Comparison of ENCODE assay signal across 10 mouse cellular contexts in the genomic region with DNA sequence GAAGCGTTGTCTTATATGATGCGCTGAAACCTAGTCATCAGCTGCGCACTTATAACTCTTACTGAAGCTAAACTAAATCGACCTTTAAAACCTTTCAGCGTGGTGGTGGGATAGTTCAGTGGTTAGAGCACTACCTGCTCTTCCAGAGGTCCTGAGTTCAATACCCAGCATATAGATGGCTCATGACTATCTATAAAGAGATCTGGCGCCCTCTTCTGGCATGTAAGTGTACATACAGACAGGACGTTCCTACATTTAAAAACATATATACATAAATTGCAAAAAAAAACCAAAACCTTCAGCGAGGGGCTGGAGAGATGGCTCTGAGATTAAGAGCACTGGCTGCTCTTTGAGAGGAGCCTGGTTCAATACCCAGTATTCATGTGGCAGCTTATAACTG. TPM values are rescaled to one million over a fixed set of nuclear protein-coding genes. Genes with fewer than 3 reads are reported as not detected.
DNase-seq lines count a peak whose midpoint lies in the region; ATAC-seq and TF ChIP-seq lines count a peak whose summit lies in the region.
"Had no signal": no experiment of that assay in that cellular context is flagged by ENCODE, and none has a peak within 500 bp of the region (broad histone marks: within the 10 kb centered on the region; RNA-seq: fewer than 3 reads in every experiment).

No protein-coding gene starts in this region.

- no peaks in the 10 kb centered on the region; a peak in 1 of 4 replicates for H3K4me1 ChIP-seq in ES-E14 (ENCODE audit: control insufficient read depth in 2 of 2, insufficient read depth in 2 of 2, low read length in 2 of 2, poor library complexity in 1 of 2)
- H3K4me1 ChIP-seq in stomach, postnatal 0 days (replicated peaks; ENCODE audit: control insufficient read depth, insufficient read depth) = no peaks in the 10 kb centered on the region
- H3K4me1 ChIP-seq in hindbrain, embryonic 13.5 days (replicated peaks) = no peaks in the 10 kb centered on the region
- H3K4me1 ChIP-seq: lung, embryonic 15.5 days had no signal

- peak; percentile 64 for DNase-seq in adrenal gland, postnatal 14 days
- no peak for DNase-seq in adrenal gland, adult 2 months
- DNase-seq in left cerebral cortex, postnatal 10 days (ENCODE audit: extremely low spot score in 1 of 2, low spot score in 2 of 2) = peak; percentile 34 to 36
- DNase-seq in left cerebral cortex, adult 8-10 months (ENCODE audit: low spot score in 2 of 2) = no peak
- DNase-seq in ES-E14 (ENCODE audit: low read depth, low spot score) = peak; percentile 43
- DNase-seq in stomach, postnatal 0 days (ENCODE audit: low spot score) = no peak

- no peak overlapping the region for H3K4me3 ChIP-seq in ES-E14 (ENCODE audit: insufficient read depth in 1 of 2, low read depth in 1 of 2, low read length in 2 of 2, poor library complexity in 1 of 2, severe bottlenecking in 1 of 2)
- H3K4me3 ChIP-seq in stomach, postnatal 0 days (ENCODE audit: low read depth, low read length) = no peak overlapping the region
- H3K4me3 ChIP-seq in hindbrain, embryonic 13.5 days = no peak overlapping the region
- H3K4me3 ChIP-seq: lung, embryonic 15.5 days had no signal

- H3K9me3 ChIP-seq in ES-E14 (ENCODE audit: control insufficient read depth, insufficient read depth, low read depth, low read length) = no peaks in the 10 kb centered on the region
- H3K9me3 ChIP-seq in stomach, postnatal 0 days (ENCODE audit: control insufficient read depth, low read length) = no peaks in the 10 kb centered on the region
- no peaks in the 10 kb centered on the region for H3K9me3 ChIP-seq in hindbrain, embryonic 13.5 days
- H3K9me3 ChIP-seq: lung, embryonic 15.5 days had no signal

- TF ChIP-seq CTCF in stomach, postnatal 0 days (IDR thresholded peaks at IDR 0.05; ENCODE audit: low read depth) = peak; percentile 74

- ATAC-seq in common myeloid progenitor, adult 5-6 weeks (replicated peaks; ENCODE audit: low read depth, poor library complexity, severe bottlenecking) = peak; percentile 74
- no peak for ATAC-seq in stomach, postnatal 0 days (ENCODE audit: low FRiP score, low TSS enrichment)
- ATAC-seq in hindbrain, embryonic 13.5 days (ENCODE audit: low FRiP score) = no peak

- H3K27me3 ChIP-seq in stomach, postnatal 0 days (ENCODE audit: control insufficient read depth, insufficient read depth, low read length) = no peaks in the 10 kb centered on the region
- no peaks in the 10 kb centered on the region for H3K27me3 ChIP-seq in hindbrain, embryonic 13.5 days
- H3K27me3 ChIP-seq: lung, embryonic 15.5 days had no signal

- WGBS in stomach, postnatal 0 days = 65% methylated on average over 8 of the region's 8 CpGs
- WGBS in hindbrain, embryonic 13.5 days = 72% methylated on average over 8 of the region's 8 CpGs

- H3K36me3 ChIP-seq in ES-E14 (ENCODE audit: control insufficient read depth, insufficient read depth, low read length, poor library complexity, severe bottlenecking) = peaks cover 5% of the 10 kb centered on the region; the same call in 1 of the 2 replicates
- H3K36me3 ChIP-seq in stomach, postnatal 0 days (ENCODE audit: control insufficient read depth, insufficient read depth, low read length) = peaks cover 2% of the 10 kb centered on the region; the same call in 1 of the 2 replicates
- peaks cover 47% of the 10 kb centered on the region for H3K36me3 ChIP-seq in hindbrain, embryonic 13.5 days
- H3K36me3 ChIP-seq: lung, embryonic 15.5 days had no signal

- TF ChIP-seq EP300 in stomach, postnatal 0 days (optimal IDR thresholded peaks at IDR 0.05) = no peak

- in situ Hi-C loops in ES-E14 (cut with MboI; ENCODE audit: low sequenced_read_pairs in 2 of 2, unreplicated experiment in 2 of 2) = loop anchor here in 1 of 2 experiments (5.0 kb wide), 1 partner anchor 77 kb away; no protein-coding TSS in a partner anchor

- no peak overlapping the region for H3K27ac ChIP-seq in ES-E14 (ENCODE audit: insufficient read depth, low read depth, low read length, poor library complexity, severe bottlenecking)
- H3K27ac ChIP-seq in stomach, postnatal 0 days (replicated peaks) = no peak overlapping the region
- H3K27ac ChIP-seq in hindbrain, embryonic 13.5 days = no peak overlapping the region
- H3K27ac ChIP-seq: lung, embryonic 15.5 days had no signal

- H3K4me2 ChIP-seq in stomach, postnatal 0 days (replicated peaks; ENCODE audit: low read depth) = no peak overlapping the region
- H3K4me2 ChIP-seq in hindbrain, embryonic 13.5 days = no peak overlapping the region
- H3K4me2 ChIP-seq: lung, embryonic 15.5 days had no signal

- intact Hi-C loops in left cerebral cortex, postnatal 10 days (cut with DNase I) = loop anchor here (5.0 kb wide), 2 partner anchors 37 to 77 kb away; no protein-coding TSS in a partner anchor

- no peak overlapping the region for H3K9ac ChIP-seq in ES-E14 (ENCODE audit: insufficient read depth, low read depth, low read length, poor library complexity, severe bottlenecking)
- no peak overlapping the region for H3K9ac ChIP-seq in stomach, postnatal 0 days (ENCODE audit: low read length)
- H3K9ac ChIP-seq in hindbrain, embryonic 13.5 days = no peak overlapping the region
- H3K9ac ChIP-seq: lung, embryonic 15.5 days had no signal

TF ChIP-seq in ES-E14, 5 proteins besides CTCF, POLR2A, EP300 and RAD21:
- TF ChIP-seq MAFK (IDR thresholded peaks at IDR 0.05; ENCODE audit: insufficient read depth, low read depth, low read length) (no peak), ZC3H11A (IDR thresholded peaks at IDR 0.05; ENCODE audit: borderline replicate concordance, low read depth, low read length) (no peak), ZNF384 (IDR thresholded peaks at IDR 0.05; ENCODE audit: low read depth, low read length) (no peak), CHD2 (IDR thresholded peaks at IDR 0.05; ENCODE audit: low read depth, low read length) (no peak), HCFC1 (IDR thresholded peaks at IDR 0.05; ENCODE audit: borderline replicate concordance, insufficient read depth, low read length) (no peak)
TF ChIP-seq in ES-E14: peak in this region for 0.

RNA-seq across cellular contexts. Expression of gene Rpp14, which starts 35.8 kb away (rescaled TPM):
- 35.8 and 37.1 TPM in 2 replicates for total RNA-seq in adrenal gland, postnatal 14 days (2021)
- 10 to 100 TPM; 38.8 to 39.0 TPM for total RNA-seq in adrenal gland, adult 2 months (2021)
- polyA plus RNA-seq in adrenal gland, adult 2 months (2012; rRNA removed) = 4.3 and 6.4 TPM in 2 replicates
- 10 to 100 TPM; 22.2 to 28.3 TPM for total RNA-seq in left cerebral cortex, postnatal 10 days (2021)
- total RNA-seq in left cerebral cortex, adult 8-10 months (2022) = 10 to 100 TPM; 25.1 to 31.7 (median 29.3) TPM
- 17.3 and 28.3 TPM in 2 replicates for total RNA-seq in ES-E14 (2012; rRNA removed)
- 65.8 and 88.9 TPM in 2 replicates for total RNA-seq in common myeloid progenitor, adult 5-6 weeks (2017)
- 32.6 and 35.0 TPM in 2 replicates for polyA plus RNA-seq in stomach, postnatal 0 days (2015; fragmentation: Nextera tagmentation; extraction: Ambion mirVana)
- 47.4 and 48.0 TPM in 2 replicates for polyA plus RNA-seq in hindbrain, embryonic 13.5 days (2015; fragmentation: Nextera tagmentation; extraction: Ambion mirVana)

RNA-seq across cellular contexts. Expression of gene Abhd6, which starts 41.6 kb away (rescaled TPM):
- 41.8 and 45.9 TPM in 2 replicates for total RNA-seq in adrenal gland, postnatal 14 days (2021)
- total RNA-seq in adrenal gland, adult 2 months (2021) = 100 to 1,000 TPM in 1 of 2 experiments, 10 to 100 TPM in 1; 78.0 to 123 TPM
- polyA plus RNA-seq in adrenal gland, adult 2 months (2012; rRNA removed) = 60.1 and 103 TPM in 2 replicates
- 10 to 100 TPM; 51.8 to 52.3 TPM for total RNA-seq in left cerebral cortex, postnatal 10 days (2021)
- 10 to 100 TPM; 55.1 to 60.3 (median 55.6) TPM for total RNA-seq in left cerebral cortex, adult 8-10 months (2022)
- total RNA-seq in ES-E14 (2012; rRNA removed) = 11.7 and 15.4 TPM in 2 replicates
- 1.4 and 1.8 TPM in 2 replicates for total RNA-seq in common myeloid progenitor, adult 5-6 weeks (2017)
- polyA plus RNA-seq in stomach, postnatal 0 days (2015; fragmentation: Nextera tagmentation; extraction: Ambion mirVana) = 90.2 and 91.7 TPM in 2 replicates
- polyA plus RNA-seq in hindbrain, embryonic 13.5 days (2015; fragmentation: Nextera tagmentation; extraction: Ambion mirVana) = 31.7 and 31.9 TPM in 2 replicates

RNA-seq across cellular contexts. Expression of gene Dnase1l3, which starts 50.0 kb away (rescaled TPM):
- 2.6 and 3.9 TPM in 2 replicates for total RNA-seq in adrenal gland, postnatal 14 days (2021)
- 1 to 10 TPM in 1 of 2 experiments, under 1 TPM in 1; 0.24 to 1.5 TPM for total RNA-seq in adrenal gland, adult 2 months (2021)
- polyA plus RNA-seq in adrenal gland, adult 2 months (2012; rRNA removed) = 0.32 and 0.63 TPM in 2 replicates
- not detected for total RNA-seq in left cerebral cortex, postnatal 10 days (2021)
- under 1 TPM in 1 of 4 experiments, not detected in 3; 0.07 TPM for total RNA-seq in left cerebral cortex, adult 8-10 months (2022)
- total RNA-seq in ES-E14 (2012; rRNA removed) = 0.09 TPM in 1 of 2 replicates, not detected in the other
- total RNA-seq in common myeloid progenitor, adult 5-6 weeks (2017) = not detected in 2 replicates
- polyA plus RNA-seq in stomach, postnatal 0 days (2015; fragmentation: Nextera tagmentation; extraction: Ambion mirVana) = 3.7 and 3.8 TPM in 2 replicates
- 0.04 and 0.10 TPM in 2 replicates for polyA plus RNA-seq in hindbrain, embryonic 13.5 days (2015; fragmentation: Nextera tagmentation; extraction: Ambion mirVana)
- polyA plus RNA-seq: C2C12 had no signal

RNA-seq across cellular contexts. Expression of gene Pxk, which starts 53.7 kb away (rescaled TPM):
- total RNA-seq in adrenal gland, postnatal 14 days (2021) = 54.8 and 61.4 TPM in 2 replicates
- total RNA-seq in adrenal gland, adult 2 months (2021) = 10 to 100 TPM; 57.1 to 96.0 TPM
- polyA plus RNA-seq in adrenal gland, adult 2 months (2012; rRNA removed) = 29.4 and 34.6 TPM in 2 replicates
- total RNA-seq in left cerebral cortex, postnatal 10 days (2021) = 10 to 100 TPM; 27.4 to 29.6 TPM
- 10 to 100 TPM; 32.5 to 32.8 (median 32.7) TPM for total RNA-seq in left cerebral cortex, adult 8-10 months (2022)
- total RNA-seq in ES-E14 (2012; rRNA removed) = 5.4 and 5.7 TPM in 2 replicates
- 6.8 and 14.0 TPM in 2 replicates for total RNA-seq in common myeloid progenitor, adult 5-6 weeks (2017)
- 29.4 TPM in 2 replicates for polyA plus RNA-seq in stomach, postnatal 0 days (2015; fragmentation: Nextera tagmentation; extraction: Ambion mirVana)
- 61.4 and 62.8 TPM in 2 replicates for polyA plus RNA-seq in hindbrain, embryonic 13.5 days (2015; fragmentation: Nextera tagmentation; extraction: Ambion mirVana)

Comparison
In these comparisons a context has a peak if more than half of its experiments do, and no peak if none do; other contexts are left out.
1. DNase-seq: peak in adrenal gland, postnatal 14 days (single experiment), left cerebral cortex, postnatal 10 days (2 of 2) and ES-E14 (single experiment); none in adrenal gland, adult 2 months (single experiment), left cerebral cortex, adult 8-10 months (0 of 2) and stomach, postnatal 0 days (single experiment).